Mouse (Mus musculus): ENCODE measurements around the gene Lrrc59.
"Not testable (repeated sequence)": the region's sequence is repeated elsewhere in the genome, so short reads cannot be mapped to it uniquely, and the experiment has no call there.

Lrrc59 gene

DNA sequence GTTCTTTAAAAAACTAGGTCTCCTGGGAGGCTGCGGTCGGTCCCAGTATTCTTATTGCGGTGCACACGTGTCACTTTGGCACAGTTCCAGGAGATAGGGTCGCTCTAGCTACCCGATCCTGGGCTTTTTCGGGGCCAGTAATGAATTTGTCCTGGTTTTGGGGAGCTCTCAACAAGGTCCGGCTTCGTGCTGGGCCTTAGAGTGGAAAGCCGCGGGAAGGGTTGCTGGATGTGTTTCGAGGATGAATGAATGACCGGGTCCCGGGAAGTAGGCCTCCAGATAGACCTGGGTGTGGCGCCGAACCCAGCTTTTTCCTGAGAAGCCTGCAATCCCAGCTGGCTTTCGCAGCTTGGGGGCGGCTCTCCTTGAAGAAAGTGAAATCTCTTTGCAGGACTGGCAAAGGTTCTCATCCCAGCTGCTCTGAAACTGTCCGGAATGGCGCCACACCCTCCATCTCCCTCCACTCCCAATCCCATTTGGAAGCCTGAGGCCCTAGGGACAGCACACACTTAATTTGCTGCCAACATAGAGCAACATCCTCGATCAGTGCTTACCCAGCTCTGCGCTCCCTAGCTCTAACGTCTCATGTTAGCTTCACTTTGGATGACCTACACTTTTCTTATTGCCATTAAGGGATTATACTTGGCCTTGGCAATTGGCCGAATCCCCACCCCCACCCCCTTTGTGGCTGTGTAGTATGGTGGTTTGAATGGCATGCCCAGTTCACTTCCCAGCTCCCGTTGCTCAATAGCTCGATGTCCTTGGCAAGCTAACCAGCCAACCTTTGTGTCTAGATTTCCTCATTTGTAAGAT, 838 bp downstream of the Lrrc59 start:
- in situ Hi-C loops (cut with MboI, MseI) = no loop called here

DNA sequence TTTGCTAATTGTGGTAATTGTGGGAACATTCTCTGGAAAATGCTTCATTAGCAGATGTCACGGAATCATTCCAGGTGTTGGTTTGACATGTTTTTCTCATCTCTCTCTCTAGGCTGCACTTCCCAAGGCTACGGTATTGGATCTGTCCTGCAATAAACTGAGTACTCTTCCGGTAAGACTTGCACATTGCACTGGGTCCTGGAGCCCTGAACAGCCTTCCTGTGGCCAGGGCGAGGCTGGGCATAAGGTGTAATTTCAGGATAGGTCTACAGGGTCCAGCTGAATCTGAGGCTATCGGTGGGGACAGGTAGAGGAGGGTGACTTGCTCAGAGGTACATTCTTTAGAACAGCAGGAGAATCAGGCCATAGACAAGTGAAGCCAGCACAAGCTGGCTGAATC, 2.4 kb downstream of the Lrrc59 start:
- in situ Hi-C loops (cut with MboI, MseI) = no loop called here

DNA sequence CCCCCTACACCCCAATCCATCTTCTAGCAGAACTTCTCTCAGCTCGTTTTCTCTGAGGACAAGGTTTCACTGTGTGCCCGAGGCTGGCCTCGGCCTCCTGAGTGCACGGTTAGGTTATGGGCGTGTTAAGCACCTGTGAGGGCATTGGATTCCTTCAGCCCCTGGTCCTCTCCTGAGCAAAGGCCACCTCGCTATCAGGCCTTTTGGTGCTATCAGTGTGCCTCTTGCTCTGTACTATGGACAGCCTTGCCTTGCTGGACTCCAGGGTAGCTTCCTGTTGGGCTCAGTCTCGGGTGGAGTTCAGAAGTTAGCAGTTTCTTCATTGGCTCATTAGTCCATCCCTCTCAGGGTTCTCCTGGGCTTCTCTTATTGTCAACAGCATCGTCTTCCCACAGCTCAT, 3.4 kb downstream of the Lrrc59 start:
- in situ Hi-C loops (cut with MboI, MseI) = no loop called here

DNA sequence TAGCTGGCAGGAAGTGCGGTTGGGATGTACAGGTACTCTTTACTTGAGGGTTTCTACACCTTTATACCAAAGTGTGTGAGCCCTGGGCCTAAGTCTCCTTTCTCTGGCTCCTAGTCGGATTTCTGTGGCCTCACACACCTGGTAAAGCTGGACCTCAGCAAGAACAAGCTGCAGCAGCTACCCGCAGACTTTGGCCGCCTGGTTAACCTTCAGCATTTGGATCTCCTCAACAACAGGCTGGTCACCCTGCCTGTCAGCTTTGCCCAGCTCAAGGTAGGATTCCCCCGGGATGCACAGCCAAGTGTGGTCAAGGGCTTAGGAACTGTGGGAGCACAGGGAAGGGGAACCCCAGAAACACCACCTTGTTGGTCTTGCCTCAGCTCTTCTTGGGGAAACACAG, 4.9 kb downstream of the Lrrc59 start:
- in situ Hi-C loops (cut with MboI, MseI) = no loop called here

DNA sequence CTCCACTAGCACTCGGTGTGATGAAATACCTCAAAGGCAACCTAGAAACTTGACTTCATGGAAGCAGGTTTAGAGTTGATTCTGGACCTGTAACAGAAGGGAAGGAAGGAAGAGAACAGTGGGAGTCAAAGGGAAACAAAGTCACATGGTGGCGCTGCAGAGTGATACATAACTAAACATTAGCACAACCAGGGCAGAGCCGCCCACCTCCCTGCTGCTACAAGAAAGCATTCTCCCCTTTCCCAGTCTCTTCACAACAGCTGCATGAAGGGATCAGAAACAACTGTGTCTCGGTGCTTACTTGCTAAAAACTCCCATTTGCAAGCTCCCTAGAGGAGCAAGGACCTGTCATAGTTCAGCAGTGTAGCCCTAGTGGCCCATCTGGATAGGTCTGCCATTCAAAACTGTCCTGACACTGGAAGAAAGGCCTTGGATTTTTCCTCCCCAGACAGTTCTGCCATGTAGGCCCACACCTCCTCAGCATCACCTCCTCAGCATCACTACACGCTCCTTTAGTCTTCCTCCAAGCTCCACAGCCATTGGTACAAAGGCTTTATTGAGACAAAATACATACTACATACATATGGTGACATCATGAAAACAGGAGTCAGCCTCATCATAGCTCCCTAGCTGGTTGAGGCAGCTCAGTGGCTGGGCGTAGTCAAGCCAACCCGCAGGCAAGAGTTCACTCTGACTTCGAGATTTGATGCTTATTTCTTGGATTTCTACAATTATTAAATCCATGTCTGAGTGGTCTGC, 15.1 kb downstream of the Lrrc59 start:
- in situ Hi-C loops (cut with MboI, MseI) = no loop called here

DNA sequence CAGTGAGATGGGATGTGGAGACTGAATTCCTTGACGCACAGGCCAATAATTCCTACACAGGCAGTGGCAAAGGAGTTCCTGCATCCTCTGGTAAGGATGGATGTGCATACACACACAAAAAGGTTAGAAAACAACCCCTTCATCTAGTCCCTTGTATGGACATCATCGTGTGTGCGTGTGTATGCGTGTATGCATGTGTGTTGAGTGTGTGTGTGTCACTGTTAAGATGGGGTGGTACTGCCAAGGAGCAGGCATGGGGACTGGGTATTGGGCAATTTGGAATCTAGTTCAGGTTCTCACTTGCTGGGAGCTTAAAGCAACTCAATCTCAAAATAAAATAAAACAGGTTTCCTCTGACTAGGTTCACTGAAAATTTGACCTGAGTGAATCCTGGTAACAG, 16.9 kb downstream of the Lrrc59 start:
- in situ Hi-C loops (cut with MboI, MseI) = no loop called here

DNA sequence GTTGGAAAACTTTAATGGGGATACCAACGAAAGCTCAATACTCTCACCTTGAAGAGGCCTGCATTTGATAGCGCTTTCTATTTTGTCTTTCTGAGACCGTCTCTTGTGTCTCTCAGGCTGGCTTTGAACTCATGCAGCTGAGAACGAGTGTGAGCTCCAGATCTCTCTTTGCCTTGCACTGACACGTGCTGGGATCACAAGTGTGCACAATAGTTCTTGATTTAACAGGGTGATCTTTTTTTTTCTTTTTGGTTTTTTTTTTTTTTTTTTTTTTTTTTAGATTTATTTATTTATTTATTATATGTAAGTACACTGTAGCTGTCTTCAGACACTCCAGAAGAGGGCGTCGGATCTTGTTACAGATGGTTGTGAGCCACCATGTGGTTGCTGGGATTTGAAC, 21.7 kb downstream of the Lrrc59 start:
- in situ Hi-C loops (cut with MboI, MseI) = not testable (repeated sequence)

DNA sequence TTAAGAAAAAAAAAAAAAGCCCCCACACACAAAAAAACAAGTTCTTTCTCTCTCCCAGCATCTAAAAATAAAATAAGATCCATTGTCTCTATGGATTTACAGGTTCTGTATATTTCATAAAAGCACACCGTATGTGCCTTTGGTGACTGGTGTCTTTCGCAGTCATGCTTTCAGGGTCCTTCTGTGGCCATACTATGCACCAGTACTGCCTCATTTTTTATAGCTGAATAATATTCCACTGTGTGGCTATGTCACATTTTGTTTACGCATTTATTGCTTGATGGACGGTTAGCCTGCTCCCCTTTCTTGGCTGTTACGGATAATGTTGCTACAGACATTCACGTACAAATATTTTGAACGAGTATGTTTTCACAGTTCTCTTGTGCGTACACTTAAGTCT, 23.4 kb downstream of the Lrrc59 start:
- in situ Hi-C loops (cut with MboI, MseI) = no loop called here

DNA sequence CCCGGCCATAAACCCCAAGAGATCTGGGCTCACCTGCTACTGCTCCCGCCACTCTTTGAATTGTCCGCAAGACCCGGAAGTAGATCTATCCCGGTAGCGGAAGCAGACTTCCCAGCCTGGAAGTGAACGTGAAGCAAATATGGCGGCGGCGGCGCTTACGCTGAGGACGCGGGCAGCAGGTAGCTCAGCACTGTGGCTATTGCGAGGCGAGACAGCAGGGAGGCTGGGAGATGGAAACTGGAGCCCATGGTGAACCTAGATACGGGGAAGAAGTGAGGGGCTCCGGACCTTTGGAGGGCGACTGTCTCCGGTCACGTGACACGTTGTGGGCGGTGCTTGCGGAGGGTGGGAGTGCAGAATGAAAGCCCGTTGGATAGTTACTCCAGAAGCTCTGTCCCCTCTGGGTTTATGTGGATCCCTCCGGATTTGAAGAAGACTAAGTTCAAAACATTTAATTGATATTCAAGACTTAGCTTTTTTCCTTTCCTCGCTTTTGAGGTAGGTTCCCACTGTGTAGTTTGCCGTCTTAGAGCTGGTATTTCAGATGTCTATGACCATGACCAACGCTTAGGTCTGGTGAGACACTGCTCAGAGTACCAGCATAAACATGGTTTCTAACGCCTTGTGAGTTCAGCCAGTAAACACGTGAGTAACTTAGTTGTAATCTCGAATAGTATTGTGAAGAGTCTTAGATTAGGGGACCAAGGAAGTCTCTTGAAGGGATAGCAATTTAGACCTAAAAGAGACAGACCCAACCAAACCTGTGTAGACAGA, 24.3 kb downstream of the Lrrc59 start, which contains the start of the genes Mrpl27 and Eme1:
Gene Mrpl27, plus strand, starts transcription at position 105 of the 774 bp plus-strand sequence.
Gene Eme1, minus strand, starts transcription at position 302 of the 774 bp plus-strand sequence.
- in situ Hi-C loops (cut with MboI, MseI) = no loop called here

DNA sequence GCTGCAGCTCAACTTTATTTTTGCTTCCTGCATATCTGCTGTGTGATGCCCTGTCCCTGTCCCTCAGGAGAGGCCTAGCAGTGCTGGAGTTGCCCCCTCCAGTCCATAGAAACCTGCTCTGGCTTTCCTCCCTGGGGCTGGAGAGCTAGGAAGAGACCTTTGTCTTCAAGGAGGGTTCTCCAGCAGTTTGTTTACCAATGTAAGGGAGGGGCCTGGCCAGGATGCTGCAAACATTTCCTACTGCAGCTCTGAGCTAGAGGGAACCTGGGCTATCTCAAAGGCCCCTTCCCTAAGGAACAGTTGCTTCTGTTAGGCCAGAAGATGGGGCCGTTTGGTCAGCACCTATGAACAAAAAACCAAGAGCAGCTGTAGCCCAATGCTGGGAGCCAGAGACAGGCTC, 31.8 kb downstream of the Lrrc59 start:
- in situ Hi-C loops (cut with MboI, MseI) = no loop called here

DNA sequence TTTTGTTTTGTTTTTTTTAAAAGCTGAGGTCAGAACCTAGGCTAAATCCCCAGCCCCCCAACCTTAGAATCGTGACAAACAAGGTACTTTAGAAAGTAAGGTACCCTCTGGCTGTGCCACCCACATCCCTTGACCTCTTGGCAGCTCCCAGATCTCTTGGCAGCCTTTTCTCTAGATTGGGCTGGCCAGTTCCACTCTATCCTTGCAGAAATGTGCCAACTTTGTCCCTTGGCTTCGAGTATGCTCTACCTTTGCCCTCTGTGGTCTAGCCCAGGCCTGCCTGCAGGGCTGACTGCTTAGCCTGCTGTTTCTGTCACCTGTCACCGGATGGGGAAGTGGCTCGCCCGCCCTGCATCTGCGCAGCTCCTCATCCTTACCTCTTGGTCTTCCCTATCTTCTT, 35.7 kb downstream of the Lrrc59 start:
- in situ Hi-C loops (cut with MboI, MseI) = no loop called here

DNA sequence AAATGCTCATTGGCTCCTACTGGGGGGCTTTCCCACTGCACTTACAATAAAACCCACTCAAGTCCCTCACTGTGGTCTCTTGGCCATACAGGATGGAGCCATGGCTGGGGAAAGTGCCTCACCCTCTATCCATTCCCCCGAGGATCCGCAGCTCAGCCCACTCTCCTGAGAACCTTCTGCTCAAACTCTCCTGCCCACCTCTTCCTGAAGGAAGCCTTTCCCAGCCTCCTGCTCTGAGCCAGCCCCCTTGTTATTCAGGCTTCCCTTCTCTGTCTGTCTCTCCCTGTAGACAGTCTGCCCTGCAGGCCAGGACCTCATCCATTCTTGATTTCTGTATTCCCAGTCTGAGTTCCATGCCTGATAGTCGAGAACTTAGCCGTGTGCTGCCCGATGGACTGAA, 45.4 kb downstream of the Lrrc59 start:
- in situ Hi-C loops (cut with MboI, MseI) = no loop called here

DNA sequence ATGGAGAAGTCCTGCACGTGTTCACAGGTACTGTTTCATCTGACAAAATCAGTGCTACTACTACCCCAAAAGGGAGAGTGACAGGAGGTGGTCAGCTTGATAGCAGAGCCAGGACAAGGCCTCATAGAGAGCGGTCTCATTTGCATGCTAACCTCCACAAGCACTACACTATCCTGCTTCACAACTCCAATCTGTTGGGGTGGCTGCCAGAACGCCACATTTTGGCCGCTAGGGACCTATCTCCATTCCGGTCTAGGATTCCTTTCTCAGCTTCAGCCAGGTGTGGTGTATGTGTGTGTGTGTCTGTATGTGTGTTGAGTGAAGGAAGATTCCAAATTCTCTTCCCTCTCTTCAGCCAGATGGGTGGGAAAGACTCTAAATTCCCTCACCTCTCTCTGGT, 45.9 kb downstream of the Lrrc59 start:
- in situ Hi-C loops (cut with MboI, MseI) = no loop called here

DNA sequence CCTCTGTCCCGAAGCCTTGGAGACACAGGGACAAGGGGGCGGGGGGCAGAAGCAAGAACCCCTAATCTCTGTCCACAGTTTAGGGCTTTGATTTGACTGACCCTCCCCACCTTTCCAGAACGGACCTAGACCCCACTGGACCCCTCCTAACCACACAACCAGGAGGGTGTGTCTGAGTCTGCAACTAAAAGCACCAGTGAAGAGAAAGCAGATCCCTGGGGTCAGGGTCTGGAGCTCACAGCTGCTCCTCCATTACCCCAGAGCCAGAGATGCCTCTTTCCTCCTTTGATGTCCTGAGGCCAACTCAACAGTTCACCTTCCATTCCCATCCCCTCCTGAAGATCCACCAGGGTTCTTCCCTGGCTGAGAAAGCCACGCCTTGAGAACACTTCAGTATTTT, 46.7 kb downstream of the Lrrc59 start:
- in situ Hi-C loops (cut with MboI, MseI) = no loop called here

DNA sequence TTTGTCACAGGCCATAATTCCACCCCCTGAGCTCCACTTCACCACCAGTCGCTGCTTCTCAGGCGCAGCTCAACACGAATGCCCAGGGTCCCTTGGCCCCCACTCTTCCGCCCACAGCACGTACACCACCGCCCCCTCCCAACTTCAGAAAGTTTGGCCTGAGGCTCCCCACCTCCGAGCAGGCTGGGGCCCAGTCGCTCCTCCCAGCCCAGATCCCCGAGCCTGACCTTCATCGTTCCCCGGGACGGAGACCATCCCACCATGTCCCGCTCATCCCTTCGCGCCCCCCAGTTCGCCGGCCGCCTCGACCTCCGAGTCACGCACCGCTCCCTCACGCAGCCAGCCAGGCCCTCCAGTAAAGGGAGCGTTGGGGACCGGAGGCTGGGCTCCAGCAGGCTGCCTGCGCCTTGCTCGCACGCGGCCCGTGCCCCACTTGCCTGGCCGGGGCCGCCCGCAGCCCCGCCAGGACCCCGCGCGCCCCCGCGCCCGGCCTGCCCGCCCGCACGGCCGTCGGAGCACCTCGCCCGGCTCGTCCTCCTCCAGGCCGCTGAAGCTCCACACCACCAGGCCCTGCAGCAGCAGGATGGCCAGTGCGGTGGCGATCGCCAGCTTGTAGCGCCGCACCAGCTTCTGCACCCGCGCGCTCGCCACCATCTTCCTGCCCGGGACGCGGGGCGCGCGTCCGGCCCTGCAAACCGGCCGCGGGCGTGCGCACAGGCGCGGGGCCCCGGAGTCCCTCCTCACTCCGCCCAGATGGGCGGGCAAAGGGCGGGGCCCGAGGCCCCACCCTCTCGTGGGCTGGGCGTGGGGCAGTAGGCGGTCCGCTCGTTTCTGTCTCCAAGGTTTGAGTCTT, 47.4 kb downstream of the Lrrc59 start, which contains the start of gene Xylt2:
Gene Xylt2, minus strand, starts transcription at position 762 of the 853 bp plus-strand sequence.
- in situ Hi-C loops (cut with MboI, MseI) = no loop called here

DNA sequence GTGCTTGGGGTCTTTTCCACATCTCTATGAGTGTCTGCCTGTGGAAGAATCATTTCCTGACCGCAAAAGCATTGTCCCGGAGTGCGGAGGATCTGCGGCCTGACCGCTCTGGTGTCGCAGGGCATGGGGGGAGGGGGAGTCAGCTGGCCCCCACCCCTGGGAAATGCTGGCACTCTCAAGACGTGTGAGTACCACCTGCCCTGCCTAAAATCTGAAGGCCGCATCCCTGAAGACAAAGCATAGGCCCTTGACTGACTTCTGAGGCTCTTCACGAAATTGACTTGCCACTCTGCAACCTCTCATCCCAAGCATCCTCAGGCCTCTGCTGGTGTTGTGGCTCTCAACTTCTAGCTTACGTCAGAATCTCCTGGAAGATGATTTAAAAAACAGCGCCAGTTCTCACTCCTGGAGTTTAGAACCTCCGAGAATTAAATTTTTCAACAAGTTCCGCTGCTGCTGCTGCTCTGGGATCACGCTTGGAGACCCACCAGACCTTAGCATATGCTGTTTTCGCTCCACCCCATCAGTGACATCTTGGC, 48.1 kb downstream of the Lrrc59 start:
- in situ Hi-C loops (cut with MboI, MseI) = no loop called here

DNA sequence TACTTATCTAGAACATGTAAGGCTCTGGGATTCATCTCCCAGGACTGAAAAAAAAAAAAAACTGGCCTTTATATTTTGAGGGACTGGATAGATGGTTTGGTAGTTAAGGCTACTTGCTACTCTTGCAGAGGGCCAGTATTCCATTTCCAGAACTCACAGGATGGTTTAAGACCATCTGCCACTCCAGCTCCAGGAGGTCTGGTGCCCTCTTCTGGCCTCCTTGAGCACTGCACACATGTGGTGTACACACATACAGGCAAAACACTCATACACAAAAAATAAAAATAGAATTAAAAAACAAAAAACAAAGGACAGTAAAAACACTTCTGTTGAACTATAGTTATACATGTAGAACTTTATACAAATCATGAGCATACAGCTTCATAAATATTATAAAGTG, 51.1 kb downstream of the Lrrc59 start:
- in situ Hi-C loops (cut with MboI, MseI) = no loop called here

DNA sequence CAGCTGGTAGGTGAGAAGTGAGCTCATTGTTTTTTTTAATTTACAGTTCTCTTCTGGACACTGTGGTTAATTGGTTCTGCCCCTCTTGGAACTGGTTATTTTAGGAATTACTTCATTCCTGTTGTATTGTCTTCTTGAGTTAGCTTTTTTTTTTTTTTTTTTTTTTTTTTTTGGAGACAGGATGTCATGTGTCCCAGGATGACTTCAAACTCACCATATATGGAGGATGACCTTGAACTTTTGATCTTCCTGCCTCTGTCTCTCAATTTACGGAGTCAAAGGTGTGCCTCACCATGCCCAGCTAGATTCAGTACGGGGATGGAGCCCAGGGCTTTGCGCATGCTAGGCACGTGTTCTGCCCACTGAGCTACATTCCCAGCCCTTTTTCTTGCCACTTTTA, 52.1 kb downstream of the Lrrc59 start:
- in situ Hi-C loops (cut with MboI, MseI) = no loop called here

DNA sequence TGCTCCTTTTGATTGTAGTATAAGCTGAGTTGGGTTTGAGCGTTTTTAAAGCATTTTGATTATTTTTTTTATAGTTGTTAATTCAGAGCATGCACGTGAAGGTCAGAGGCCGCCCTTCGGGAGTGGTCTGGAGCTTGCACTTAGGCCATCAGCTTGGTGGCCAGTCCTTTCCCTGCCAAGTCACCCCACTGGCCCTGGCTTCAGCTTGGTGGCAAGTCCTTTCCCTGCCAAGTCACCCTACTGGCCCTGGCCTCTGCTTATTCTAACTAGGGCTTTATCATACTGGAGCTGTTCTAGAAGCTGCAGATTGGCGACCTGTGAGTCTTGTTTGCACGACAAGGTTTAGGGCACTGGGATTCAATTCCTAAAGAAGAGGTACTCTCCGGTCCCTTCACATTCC, 52.9 kb downstream of the Lrrc59 start:
- in situ Hi-C loops (cut with MboI, MseI) = no loop called here

DNA sequence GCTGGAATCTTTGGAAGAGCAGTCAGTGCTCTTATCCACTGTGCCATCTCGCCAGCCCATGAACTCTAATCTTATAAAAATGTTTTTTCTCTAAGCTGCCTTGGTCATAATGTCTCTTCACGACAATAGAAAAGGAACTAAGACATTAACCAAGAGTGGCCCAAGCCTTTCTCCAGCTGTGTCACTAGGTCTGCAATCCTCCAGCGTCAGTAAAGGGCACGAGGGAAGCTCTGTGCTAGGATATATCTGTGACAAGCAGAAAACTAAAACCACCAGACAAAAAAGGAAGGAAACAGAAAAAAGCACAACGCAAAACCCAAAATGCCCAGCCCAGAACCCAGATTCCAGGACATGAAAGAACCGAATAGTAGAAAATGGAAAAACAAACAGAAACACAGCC, 57.6 kb downstream of the Lrrc59 start:
- in situ Hi-C loops (cut with MboI, MseI) = no loop called here

DNA sequence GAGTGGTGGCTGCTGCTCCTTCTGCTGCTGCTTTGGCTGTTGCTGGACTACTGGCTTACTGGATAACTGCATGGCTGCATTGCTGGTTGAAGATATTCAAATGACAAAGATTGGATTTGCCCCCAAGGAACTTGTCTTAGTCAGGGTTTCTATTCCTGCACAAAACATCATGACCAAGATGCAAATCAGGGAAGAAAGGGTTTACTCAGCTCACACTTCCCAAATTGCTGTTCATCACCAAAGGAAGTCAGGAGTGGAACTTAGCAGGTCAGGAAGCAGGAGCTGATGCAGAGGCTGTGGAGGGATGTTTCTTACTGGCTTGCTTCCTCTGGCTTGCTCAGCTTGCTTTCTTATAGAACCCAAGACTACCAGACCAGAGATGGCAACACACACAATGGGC, 62.9 kb downstream of the Lrrc59 start:
- in situ Hi-C loops (cut with MboI, MseI) = not testable (repeated sequence)
